Mouse (Mus musculus) CD4-positive, CD25-positive, alpha-beta regulatory T cell, adult 4 months (primary cell): ENCODE measurements around the gene Hoxd11. TPM values are rescaled to one million over a fixed set of nuclear protein-coding genes. Genes with fewer than 3 reads are reported as not detected.

Experiments used
- ATAC-seq: one replicate; pipeline ENCODE4 v1.8.0; 2017
- polyA plus RNA-seq, 2 experiments: library from polyadenylated mRNA; unstranded; fragments of 100-300 nt; shearing (Covaris generic); gene quantifications; one replicate each; pipeline ENCODE4 v1.2.1; 2017

The Hoxd11 gene
- polyA plus RNA-seq, 2 experiments from 2014 or later: not detected

DNA sequence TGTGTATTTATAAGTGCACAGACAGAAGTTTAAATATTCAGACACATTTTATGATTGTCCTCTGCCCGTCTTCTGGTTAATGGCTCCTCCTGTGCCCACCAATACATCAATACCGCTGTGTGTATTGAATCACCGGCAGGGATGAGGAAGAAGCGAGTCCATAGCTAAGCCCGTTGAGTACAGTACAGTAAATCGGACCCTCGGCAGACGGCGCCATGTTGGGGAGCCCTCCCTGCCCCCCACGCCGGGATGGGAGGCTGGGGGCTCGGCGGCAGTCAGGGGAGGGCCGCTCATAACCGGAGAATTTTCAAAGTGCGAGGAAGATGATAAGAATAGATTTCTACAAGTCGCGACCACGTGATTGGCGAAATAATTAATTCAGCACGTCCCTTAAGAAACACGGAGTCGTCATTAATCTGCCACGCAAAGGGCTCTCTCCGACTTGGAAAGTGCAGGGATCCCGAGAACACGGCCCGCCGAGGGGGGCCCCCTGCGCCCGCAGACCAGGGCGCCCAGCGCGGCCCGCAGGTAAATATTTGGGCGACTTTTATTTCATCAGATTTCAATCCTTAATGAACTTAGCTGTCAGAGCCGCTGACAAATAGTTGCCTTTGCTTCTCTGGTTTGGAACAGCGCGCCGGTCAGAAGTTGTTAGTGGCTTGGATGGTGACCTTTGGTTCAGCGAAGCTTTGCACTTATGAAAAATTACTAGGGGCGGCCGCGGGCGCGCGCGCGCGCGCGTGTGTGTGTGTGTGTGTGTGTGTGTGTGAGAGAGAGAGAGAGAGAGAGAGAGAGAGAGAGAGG, 53.4 kb downstream of the Hoxd11 start:
- no peak for ATAC-seq

GRCm38 (mm10) chr2:74733317-74733661, 53.9 kb downstream of the Hoxd11 start:
- no peak for ATAC-seq

DNA sequence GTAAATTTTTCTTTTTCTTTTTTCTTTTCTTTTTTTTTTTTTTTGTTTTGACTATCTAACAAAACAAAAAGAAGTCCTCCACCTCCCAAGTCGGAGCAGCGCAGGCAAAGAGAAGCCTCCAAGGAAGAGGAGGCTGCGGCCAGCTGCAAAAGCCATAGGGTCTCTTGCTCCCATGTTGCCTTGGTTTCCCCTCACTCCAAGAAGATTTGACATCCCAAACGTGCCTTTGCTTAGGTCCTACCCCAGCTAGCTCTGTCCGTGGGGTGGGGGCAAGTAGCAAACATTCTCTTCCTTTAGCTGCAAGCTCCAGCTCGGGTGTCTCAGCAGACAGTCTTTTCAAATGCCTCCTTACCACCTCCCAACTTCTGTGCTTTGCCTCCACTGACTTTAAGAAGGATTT, 54.4 kb downstream of the Hoxd11 start:
- ATAC-seq: no peak

DNA sequence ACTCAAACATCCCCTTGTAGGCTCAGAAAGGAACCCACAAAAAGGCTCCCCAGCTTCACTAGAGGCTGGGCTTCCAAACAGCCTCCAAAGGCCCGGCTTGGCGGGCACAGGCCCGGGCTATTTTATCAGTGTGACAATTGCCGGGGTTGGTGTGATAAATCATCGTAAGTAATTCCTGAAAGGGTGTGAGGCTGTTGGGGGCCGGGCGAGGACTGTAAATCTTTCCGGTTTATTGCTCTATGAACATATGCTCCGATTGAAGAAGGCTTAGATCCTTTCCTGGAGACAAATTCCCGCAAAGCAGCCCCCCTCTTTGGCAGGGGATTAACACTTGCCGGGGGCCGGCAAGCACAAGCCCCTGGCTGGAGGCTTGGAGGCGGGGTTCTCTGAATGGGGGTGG, 55.1 kb downstream of the Hoxd11 start:
- ATAC-seq: no peak

- ATAC-seq: no peak
These were observed 55.8 kb downstream of the Hoxd11 start for GRCm38 (mm10) chr2:74734996-74735811.

- ATAC-seq: no peak
These were observed 56.7 kb downstream of the Hoxd11 start for GRCm38 (mm10) chr2:74735851-74736687.

Other genes with a start within 250 kb of the Hoxd11 start
- gene Lnpk, start 100.1 kb upstream of the Hoxd11 start, polyA plus RNA-seq: 10 to 100 TPM; 26.9 to 29.3 TPM
- gene Evx2, start 20.0 kb upstream of the Hoxd11 start, polyA plus RNA-seq: not detected
- gene Hoxd13, start 11.2 kb upstream of the Hoxd11 start, polyA plus RNA-seq: not detected
- not detected for gene Hoxd12, start 4.5 kb upstream of the Hoxd11 start, polyA plus RNA-seq
- gene Hoxd10, start 12.4 kb downstream of the Hoxd11 start, polyA plus RNA-seq: not detected
- not detected for gene Hoxd9, start 18.2 kb downstream of the Hoxd11 start, polyA plus RNA-seq
- not detected for gene Hoxd8, start 25.1 kb downstream of the Hoxd11 start, polyA plus RNA-seq
- not detected for gene Hoxd3, start 32.4 kb downstream of the Hoxd11 start, polyA plus RNA-seq
- gene Hoxd4, start 32.4 kb downstream of the Hoxd11 start, polyA plus RNA-seq: not detected
- not detected for gene Gm28230, start 47.2 kb downstream of the Hoxd11 start, polyA plus RNA-seq
- not detected for gene Hoxd1, start 83.4 kb downstream of the Hoxd11 start, polyA plus RNA-seq
- 10 to 100 TPM; 12.1 to 16.8 TPM for gene Mtx2, start 146.2 kb downstream of the Hoxd11 start, polyA plus RNA-seq